In the genomic region with DNA sequence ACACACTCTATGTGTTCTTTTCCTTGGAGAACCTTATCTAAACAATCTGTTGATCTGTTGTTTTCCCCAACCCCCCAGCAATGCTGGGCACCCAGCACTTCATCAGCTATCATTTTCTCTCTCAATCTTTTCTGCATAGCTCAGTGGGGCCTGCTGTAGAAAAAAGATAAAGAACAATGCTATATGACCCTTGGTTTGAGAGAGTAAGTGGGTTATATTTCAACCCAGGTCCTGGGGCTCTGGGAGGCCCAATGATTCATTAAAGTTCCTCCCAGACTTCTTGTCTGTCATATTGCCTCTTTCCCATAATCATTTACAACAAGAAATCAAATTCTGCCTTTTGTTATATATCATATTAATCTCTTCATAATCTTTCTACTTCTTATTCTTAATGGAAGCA, we compare ENCODE assay signal across 15 mouse cellular contexts. TPM values are rescaled to one million over a fixed set of nuclear protein-coding genes. Genes with fewer than 3 reads are reported as not detected.
"Had no signal": no experiment of that assay in that cellular context is flagged by ENCODE, and none has a peak within 500 bp of the region (broad histone marks: within the 10 kb centered on the region; RNA-seq: fewer than 3 reads in every experiment).

No protein-coding gene starts in this region.

RNA-seq across cellular contexts. Expression of a gene that starts 1.4 kb away (rescaled TPM):
- polyA plus RNA-seq: heart, embryonic 10.5 days; heart, embryonic 11.5 days; heart, embryonic 12.5 days; heart, embryonic 13.5 days; heart, embryonic 14.5 days; heart, embryonic 15.5 days; heart, postnatal 0 days; hindbrain, embryonic 10.5 days; hindbrain, embryonic 11.5 days; hindbrain, embryonic 12.5 days; hindbrain, embryonic 13.5 days; hindbrain, embryonic 14.5 days; hindbrain, embryonic 16.5 days; hindbrain, postnatal 0 days; kidney, postnatal 0 days had no signal

RNA-seq across cellular contexts. Expression of a gene that starts 59.8 kb away (rescaled TPM):
- polyA plus RNA-seq: hindbrain, embryonic 10.5 days; hindbrain, embryonic 11.5 days; hindbrain, postnatal 0 days had no signal
